Mouse (Mus musculus): ENCODE measurements at regions not wholly inside any gene's neighbourhood (a gene's known extent, or its start where the extent isn't known, plus 50 kb on each side); places are given as distances from the start of the nearest gene placed in this dataset.

DNA sequence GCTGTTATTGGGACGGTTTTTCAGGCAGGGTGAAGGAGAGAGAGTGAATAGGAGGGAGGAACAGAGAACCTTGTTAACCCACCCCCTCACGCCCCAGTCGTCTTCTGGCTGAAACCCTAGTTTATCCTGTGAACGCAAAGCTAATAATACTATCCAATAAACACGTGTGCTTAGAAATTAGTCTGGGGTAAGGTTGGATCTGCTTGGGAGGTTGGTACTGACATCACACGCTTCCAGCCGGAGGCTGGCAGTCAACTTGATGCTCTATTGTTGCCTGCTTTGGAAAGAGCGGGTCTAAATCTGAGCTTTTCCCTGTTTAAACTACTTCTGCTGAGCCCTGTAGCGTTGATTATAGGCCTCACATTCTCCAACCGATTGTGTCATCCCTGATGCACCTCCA is 138.4 kb upstream of the Mdm1 start:
- no peak for TF ChIP-seq GATA1 (IDR thresholded peaks at IDR 0.05; ENCODE audit: low read length)

DNA sequence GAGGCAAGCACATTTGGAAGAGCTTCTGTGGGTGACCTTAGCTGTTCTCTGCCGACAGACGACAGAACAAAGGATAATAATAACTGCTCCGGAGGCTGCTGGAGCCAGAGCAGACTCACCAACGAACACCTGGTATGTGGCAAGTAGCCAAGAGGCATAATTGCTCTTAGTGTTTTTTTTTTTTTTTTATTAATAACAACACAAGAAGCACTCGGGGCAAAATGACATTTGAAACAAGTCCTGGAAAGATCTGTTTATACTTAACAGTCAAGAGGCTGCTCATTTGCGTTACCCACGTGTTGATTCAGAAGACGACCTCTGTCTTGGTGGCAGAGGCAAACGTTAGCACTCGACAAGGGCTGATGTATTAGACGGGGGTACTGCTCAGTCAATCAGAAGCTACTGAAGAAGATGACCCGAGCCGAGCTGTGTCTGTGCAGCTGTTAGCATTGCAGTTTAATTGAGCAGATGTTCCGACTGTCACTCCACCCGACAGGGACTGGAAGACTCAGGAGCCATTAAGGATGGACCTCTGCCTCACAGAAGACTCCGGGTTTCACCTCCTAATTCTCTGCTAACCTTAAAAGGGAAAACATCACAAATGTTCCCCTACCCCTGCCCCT is 137.8 kb upstream of the Mdm1 start:
- TF ChIP-seq GATA1 (IDR thresholded peaks at IDR 0.05; ENCODE audit: low read length), result no peak

DNA sequence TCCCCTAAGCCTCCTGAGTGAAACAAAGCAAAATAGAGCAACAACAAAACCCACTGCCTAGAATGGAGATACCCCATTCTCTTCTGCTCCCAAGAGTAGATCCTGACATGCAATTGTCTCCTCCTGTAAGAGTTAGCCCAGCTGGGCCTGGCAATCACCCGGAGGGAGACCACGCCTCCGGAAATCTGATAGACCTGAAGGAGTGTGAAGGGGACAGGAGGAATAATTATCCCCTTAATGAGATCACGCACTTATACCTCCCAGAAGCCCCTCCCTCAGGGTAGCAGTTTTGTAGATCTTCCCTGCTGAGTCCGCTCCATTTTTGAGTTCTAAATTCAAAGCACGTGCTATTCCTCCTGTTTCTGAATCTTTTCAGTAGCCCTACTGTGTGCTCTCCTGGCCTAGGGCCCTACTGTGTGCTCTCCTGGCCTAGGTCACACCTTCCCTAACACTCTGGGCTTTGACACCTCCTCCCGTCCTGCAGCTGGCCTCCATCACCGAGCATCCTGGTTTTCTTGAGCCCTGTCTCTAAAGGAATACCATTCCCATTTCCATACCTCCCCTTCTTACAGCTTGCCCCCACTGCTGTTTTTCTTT is 137.2 kb upstream of the Mdm1 start:
- TF ChIP-seq GATA1 (IDR thresholded peaks at IDR 0.05; ENCODE audit: low read length), result no peak

DNA sequence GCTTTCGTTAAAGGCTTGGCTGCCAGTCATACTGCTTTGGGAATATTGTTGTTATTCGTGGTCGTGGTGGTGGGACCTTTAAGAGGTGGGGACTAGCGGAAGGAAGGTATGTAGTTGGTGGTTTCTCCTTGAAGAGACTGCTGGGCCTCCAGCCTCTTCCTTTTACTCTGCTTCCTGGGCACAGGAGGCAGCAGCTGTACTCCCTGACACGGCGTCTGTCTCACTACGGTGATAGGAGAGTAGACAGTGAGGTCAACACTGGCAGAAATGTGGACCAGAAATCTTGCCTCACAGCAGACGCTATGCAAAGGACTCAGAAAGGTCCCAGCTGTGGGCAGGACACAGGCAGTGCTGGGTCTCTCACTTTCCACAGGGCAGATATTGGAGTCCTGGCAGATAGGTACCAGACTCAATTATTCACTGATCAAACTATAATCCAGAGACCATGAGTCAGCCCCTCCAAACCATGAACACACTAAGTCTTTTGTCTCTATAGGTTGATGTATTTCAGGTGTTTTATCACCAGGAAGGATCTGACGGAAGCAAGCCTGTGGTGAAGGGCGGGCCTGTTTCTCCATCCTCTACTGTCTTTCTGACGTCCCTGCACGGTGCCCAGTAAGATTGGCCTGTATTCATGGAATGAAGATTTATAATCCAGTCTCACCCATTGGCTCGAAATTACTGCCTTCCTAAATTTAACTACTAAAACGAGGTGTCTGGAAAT is 134.6 kb upstream of the Mdm1 start:
- no peak for TF ChIP-seq GATA1 (IDR thresholded peaks at IDR 0.05; ENCODE audit: low read length)

DNA sequence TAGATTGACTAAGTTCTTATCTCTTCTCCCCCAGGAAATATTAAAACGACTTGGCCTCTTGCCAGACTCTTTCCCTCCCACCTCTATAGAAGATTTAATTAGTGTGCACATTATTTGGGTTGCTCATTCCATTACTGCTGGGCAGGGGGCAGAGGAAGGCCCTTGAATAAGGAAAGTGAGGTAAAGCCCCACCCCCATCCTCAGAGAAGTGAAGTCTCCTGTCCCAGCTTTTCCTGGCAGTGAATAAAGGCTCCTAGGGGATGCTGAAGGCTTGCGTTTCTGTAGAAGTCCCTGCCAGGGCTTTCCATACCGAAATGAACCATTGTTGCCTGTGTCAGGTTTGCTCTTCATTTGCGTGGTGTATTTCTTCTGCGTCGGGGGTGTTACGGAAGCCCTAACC is 133.8 kb upstream of the Mdm1 start:
- no peak for TF ChIP-seq GATA1 (IDR thresholded peaks at IDR 0.05; ENCODE audit: low read length)

DNA sequence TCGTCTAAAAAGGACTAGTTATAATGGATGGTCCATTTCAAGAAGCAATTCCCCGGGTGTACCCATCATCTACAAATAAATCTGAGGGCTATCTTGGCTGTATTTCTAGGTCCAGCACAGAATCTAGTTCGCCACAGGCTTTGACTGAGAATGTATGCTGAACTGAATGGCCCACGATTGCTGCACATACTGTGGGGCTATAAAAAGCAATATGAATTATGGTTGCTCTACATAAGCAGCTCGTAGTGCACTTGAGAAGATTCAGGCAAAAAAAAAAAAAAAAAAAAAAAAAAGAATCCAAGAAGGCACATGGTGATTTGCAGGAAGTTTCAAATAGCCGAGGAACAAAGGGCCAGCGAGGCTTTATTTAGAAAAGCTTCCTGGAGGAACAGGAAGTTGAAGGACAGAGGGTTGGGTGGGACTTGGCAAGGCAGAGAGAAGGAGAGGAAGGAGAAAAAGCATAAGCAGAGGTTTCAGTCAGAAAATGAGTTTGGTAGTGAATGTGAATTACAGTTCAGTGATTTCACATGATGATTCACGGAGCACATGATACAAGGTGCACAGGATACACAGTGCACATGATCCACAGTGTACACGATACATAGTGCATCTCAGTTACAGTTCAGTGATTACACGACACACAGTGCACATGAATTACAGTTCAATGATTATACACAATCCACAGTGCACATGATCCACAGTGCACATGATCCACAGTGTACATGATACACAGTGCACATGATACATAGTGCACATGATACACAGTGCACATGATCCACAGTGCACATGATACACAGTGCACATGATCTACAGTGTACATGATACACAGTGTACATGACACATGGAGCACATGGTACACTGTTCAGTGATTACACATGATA is 129.7 kb upstream of the Mdm1 start:
- TF ChIP-seq GATA1 (IDR thresholded peaks at IDR 0.05; ENCODE audit: low read length), result no peak

DNA sequence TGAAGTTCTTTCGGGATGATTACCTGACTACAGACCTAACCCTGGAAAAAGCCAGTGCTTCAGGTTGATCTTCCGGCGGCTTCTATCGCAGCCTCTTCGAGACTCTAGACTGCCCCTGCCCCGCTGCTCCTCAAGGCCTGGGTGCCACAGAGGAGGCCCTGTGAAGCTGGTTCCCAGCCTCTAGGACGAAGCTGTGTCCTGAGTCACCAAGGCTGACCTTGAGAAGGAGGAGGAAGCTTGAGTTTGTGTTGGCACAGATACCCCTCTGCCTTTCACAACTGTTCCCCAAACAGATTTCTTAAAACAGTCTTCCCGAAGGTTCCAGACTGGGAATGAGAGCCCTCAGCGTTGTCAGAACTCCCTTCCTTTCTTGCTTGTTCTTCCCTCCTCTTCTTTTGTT is 112.8 kb upstream of the Mdm1 start:
- no peak for TF ChIP-seq GATA1 (IDR thresholded peaks at IDR 0.05; ENCODE audit: low read length)

DNA sequence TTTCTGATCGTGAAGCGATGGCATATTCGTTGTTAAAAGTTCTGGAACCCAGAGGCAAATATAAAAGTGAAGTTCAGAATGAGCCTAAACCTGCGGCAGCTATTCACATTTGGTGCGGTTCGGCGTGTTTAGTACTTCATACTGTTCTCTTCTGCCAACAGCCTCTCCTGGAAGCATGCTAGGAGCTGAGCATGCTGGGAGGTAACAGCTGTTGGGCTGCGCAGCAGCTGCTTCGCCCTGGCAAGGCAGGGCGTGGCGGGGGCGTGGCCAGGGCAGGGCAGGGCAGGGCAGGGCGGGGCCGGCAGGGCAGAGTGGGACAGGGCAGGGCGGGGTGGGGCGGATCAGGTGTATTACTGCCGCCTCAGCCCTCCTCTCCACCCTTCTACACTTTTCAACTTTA is 107.2 kb upstream of the Mdm1 start:
- no peak for TF ChIP-seq GATA1 (IDR thresholded peaks at IDR 0.05; ENCODE audit: low read length)

DNA sequence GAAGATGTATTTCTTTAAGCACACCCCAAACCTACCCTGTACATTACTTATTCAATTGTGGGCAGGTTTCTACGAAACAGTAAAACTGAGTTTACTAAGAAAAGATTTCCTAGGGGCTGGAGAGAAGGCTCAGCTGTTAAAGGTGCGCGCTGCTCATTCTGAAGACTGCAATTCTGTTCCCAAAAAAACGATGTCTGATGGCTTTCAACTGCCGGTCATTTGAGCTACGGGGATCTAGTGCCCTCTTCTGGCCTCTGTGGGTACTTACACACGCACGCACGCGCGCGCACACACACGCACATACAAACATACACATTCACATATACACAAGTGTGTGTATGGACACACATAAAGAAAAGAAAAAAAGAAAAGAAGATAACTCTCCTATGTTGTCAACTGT is 106.6 kb upstream of the Mdm1 start:
- TF ChIP-seq GATA1 (IDR thresholded peaks at IDR 0.05; ENCODE audit: low read length), result no peak

DNA sequence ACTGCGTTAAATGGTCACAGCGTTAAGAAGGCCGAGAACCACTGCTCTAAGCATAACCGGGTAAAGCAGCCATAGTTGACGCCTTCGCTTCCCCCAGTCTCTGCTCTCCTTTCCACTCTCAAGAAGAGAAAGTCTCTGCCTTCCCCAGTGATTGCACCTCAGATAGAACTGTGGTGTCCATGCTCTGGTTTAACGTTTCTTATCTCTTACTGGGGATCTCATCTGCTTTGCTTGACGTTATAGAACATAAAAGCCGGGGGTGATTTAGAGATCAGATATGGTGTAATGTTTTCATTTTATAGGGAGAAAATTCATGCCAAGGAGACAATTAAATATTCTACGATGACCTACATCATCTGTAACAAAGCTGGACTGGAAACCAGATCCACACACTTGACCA is 103.1 kb upstream of the Mdm1 start:
- TF ChIP-seq GATA1 (IDR thresholded peaks at IDR 0.05; ENCODE audit: low read length), result no peak

DNA sequence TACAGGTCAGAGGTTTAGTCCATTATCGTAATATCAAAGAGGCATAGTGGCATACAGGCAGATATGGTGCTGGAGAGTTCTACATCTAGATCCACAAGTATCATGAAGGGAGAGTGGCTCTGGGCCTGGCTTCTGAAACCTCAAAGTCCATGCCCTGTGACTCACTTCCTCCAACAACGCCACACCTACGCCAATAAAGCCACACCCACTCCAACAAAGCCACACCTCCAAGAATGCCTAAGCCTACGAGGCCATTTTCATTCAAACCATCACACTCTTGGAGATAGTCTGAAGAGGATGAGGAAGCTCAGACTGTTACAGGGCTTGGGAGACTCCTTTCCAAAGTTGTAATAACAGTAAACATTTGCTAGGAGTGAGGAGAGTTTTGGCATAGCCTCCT is 102.6 kb upstream of the Mdm1 start:
- no peak for TF ChIP-seq GATA1 (IDR thresholded peaks at IDR 0.05; ENCODE audit: low read length)

DNA sequence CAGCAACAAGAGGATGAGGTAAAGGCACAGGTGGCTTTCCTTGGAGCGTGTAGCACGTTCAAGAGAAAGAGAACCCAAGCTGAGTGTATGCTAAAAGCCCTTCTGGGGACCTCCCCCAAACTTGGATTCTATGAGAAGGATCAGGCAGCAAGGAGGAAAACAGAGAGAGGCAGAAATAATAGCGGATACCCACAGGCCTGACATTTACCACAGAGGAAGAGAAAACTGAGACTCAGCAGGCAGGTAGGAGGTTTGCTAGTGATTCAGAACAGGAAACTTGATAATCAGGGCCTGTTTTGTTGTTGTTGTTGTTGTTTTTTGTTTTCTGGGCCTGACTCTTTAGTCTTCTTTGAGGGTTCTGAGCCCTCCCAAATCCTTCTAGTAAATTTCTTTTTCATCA is 100.5 kb upstream of the Mdm1 start:
- TF ChIP-seq GATA1 (IDR thresholded peaks at IDR 0.05; ENCODE audit: low read length), result no peak

DNA sequence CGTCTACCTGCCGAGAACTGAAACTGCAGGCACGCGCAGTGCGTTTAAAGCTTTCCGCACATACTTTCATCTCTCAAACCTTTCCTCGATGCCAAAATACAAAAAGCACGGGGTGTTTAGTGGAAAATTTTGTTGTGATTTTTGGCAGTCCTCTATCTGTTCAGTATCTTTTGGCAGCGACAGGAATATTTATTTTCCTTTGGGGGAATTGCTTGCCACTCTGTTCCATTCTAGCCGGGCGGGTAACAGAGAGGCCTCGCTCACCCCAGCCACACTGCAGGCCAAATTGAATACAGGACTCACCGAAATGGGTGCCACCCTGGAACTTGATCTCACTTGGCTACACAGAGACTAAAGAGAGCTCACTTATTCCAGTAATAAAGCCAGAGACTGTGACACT is 97.8 kb upstream of the Mdm1 start:
- TF ChIP-seq GATA1 (IDR thresholded peaks at IDR 0.05; ENCODE audit: low read length), result no peak

DNA sequence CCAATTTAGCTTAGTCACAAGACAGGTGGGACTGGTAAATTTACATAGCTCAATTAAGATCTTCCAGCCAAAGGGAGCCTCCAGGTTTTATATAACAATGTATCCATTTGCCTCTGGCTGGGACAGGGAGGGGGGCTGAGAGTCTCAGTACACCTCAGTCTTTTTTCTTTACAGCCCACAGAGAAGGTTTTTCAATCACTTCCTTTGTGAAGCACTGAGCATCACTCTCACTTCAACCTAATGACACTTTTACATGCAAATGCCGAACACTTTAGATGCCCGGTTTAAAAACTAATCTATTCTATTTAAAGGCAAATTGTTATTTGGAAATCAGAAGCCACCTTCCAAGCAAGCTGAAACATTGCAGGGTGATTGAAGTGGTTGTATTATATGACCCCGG is 96.8 kb upstream of the Mdm1 start:
- TF ChIP-seq GATA1 (IDR thresholded peaks at IDR 0.05; ENCODE audit: low read length), result no peak

DNA sequence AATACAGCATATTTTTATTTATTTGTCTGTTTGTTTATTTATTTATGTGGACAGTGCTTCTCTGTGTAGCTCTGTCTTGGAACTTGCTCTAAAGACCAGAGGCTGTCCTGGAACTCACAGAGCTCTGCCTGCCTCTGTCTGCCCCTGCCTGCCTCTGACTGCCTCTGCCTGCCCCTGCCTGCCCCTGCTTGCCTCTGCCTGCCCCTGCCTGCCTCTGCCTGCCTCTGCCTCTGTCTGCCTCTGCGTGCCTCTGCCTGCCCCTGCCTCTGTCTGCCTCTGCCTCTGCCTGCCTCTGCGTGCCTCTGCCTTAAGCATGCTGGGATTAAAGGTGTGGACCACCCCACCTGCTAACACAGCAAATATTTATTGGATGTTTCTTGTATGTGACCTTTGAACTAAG is 96.2 kb upstream of the Mdm1 start:
- TF ChIP-seq GATA1 (IDR thresholded peaks at IDR 0.05; ENCODE audit: low read length), result no peak

DNA sequence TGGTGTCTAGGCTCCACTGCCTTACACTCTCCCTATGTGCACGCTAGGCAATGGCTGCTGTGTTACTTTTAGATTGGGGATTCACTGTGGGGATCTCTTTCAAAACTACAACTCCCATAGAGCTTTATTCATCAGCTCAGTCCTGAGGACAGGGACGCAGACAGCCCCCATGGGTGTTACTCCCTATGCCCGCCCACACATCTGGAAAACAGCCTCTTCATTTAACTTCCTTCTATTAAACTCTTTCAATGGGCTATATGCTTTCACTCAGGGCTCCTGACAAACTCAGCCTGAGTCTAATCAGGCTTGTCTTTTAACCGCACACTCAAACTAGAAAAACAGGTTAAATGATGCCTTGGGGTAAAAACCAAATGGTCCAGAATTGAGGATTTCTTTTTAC is 95.3 kb upstream of the Mdm1 start:
- no peak for TF ChIP-seq GATA1 (IDR thresholded peaks at IDR 0.05; ENCODE audit: low read length)

Data from G1E-ER4 (cell line).